Comparison of ENCODE assay signal across 9 mouse cellular contexts in the genomic region with DNA sequence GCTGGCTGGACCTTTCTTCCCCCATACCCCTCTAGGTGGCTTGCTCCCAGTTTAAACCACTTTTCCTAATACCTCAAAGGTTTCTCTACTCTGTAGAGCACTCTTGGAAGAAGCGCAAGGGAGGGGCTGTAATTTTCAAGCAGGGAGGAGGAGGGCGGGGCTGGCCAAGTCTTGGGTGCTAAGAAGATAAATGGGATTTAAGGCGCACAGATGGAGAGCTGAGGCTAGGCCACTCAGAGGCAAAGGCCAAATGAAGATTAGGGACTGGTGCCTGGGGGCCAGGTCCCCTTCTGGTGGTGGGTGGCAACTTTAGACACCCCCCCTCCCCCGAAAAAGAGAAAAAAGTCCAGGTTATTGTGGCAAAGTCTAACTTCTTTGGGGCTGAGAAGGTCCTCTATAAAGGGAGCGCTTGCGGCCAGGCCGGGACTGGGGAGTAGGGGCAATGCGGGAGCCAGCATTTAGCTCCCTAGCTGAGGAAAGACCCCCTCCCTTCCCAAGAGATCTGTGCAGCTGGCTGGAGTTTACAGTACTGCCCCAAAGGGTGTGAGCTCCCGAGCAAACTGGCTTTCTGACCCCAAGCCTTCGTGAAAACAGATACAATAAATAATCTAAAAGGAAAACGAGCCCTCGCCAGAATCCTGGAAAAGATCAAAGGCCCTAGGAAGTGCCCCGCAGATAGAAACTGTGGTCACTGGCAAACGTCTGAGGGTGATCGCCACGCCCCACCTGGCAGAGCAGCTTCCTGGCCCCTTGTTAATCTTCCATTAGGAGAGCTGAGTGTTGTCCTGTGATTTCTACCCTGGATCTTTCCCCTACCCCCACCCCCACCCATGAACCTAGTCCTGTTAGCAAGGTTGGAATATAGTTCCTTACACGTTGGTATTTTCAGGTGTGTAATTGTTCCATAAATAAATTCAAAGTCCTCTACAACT. TPM values are rescaled to one million over a fixed set of nuclear protein-coding genes. Genes with fewer than 3 reads are reported as not detected.
DNase-seq lines count a peak whose midpoint lies in the region; ATAC-seq and TF ChIP-seq lines count a peak whose summit lies in the region.
"Had no signal": no experiment of that assay in that cellular context is flagged by ENCODE, and none has a peak within 500 bp of the region (broad histone marks: within the 10 kb centered on the region; RNA-seq: fewer than 3 reads in every experiment).

No protein-coding gene starts in this region.

- peak overlapping the region; percentile 71 for H3K9ac ChIP-seq in hindbrain, embryonic 13.5 days
- peak overlapping the region; percentile 72 for H3K9ac ChIP-seq in lung, postnatal 0 days (replicated peaks; ENCODE audit: low read depth)
- peak overlapping the region; percentile 77 for H3K9ac ChIP-seq in stomach, embryonic 16.5 days (ENCODE audit: low read length)

- peak overlapping the region; percentile 89 for H3K27ac ChIP-seq in embryonic facial prominence, embryonic 10.5 days (replicated peaks)
- peak overlapping the region; percentile 14; the same call in 1 of the 2 replicates for H3K27ac ChIP-seq in hindbrain, embryonic 13.5 days
- peak overlapping the region; percentile 85 for H3K27ac ChIP-seq in lung, postnatal 0 days (ENCODE audit: low read length)
- peak overlapping the region; percentile 76; the same call in 1 of the 2 replicates for H3K27ac ChIP-seq in stomach, embryonic 16.5 days (ENCODE audit: low read length)

- H3K4me2 ChIP-seq in hindbrain, embryonic 13.5 days = peak overlapping the region; percentile 99
- H3K4me2 ChIP-seq in lung, postnatal 0 days (replicated peaks; ENCODE audit: low read depth, low read length) = peak overlapping the region; percentile 94
- H3K4me2 ChIP-seq in stomach, embryonic 16.5 days (ENCODE audit: low read depth, low read length) = peak overlapping the region; percentile 75

- WGBS in embryonic facial prominence, embryonic 10.5 days = 2% methylated on average over 17 of the region's 17 CpGs
- whole genome bisulfite sequencing in hindbrain, embryonic 13.5 days = 6% methylated on average over 17 of the region's 17 CpGs
- 4% methylated on average over 17 of the region's 17 CpGs for WGBS in lung, postnatal 0 days
- WGBS in stomach, embryonic 16.5 days = 7% methylated on average over 17 of the region's 17 CpGs

- H3K4me3 ChIP-seq in embryonic facial prominence, embryonic 10.5 days = peak overlapping the region; percentile 78
- peak overlapping the region; percentile 63 for H3K4me3 ChIP-seq in hindbrain, embryonic 13.5 days
- H3K4me3 ChIP-seq in lung, postnatal 0 days (ENCODE audit: low read depth, low read length) = peak overlapping the region; percentile 56
- H3K4me3 ChIP-seq in stomach, embryonic 16.5 days (replicated peaks; ENCODE audit: low read length) = peak overlapping the region; percentile 55
- H3K4me3 ChIP-seq: erythroblast, embryonic 14.5 days had no signal

- no peak for TF ChIP-seq CTCF in lung, postnatal 0 days (IDR thresholded peaks at IDR 0.05)

- H3K4me1 ChIP-seq in embryonic facial prominence, embryonic 10.5 days = peaks cover 23% of the 10 kb centered on the region
- H3K4me1 ChIP-seq in hindbrain, embryonic 13.5 days (replicated peaks) = peaks cover 10% of the 10 kb centered on the region
- peaks cover 7% of the 10 kb centered on the region; the same call in 1 of the 2 replicates for H3K4me1 ChIP-seq in lung, postnatal 0 days (ENCODE audit: insufficient read depth, low read depth, low read length)
- H3K4me1 ChIP-seq in stomach, embryonic 16.5 days (ENCODE audit: control insufficient read depth, insufficient read depth, low read length) = peaks cover 10% of the 10 kb centered on the region; the same call in 1 of the 2 replicates

- no peaks in the 10 kb centered on the region for H3K9me3 ChIP-seq in embryonic facial prominence, embryonic 10.5 days
- H3K9me3 ChIP-seq in hindbrain, embryonic 13.5 days = no peaks in the 10 kb centered on the region
- H3K9me3 ChIP-seq in lung, postnatal 0 days (ENCODE audit: low read length) = no peaks in the 10 kb centered on the region
- no peaks in the 10 kb centered on the region for H3K9me3 ChIP-seq in stomach, embryonic 16.5 days (replicated peaks; ENCODE audit: control insufficient read depth, low read length)

- TF ChIP-seq EP300 in lung, postnatal 0 days (IDR thresholded peaks at IDR 0.05) = no peak

- DNase-seq in adrenal gland, postnatal 14 days = peak; percentile 8
- no peak for DNase-seq in adrenal gland, adult 18-20 months (ENCODE audit: low spot score in 2 of 2)
- peak; percentile 20 for DNase-seq in embryonic facial prominence, embryonic 10.5 days (ENCODE audit: low spot score)
- peak; percentile 64 for DNase-seq in lung, postnatal 0 days (ENCODE audit: low spot score)
- no peak for DNase-seq in left cerebral cortex, adult 11 months (ENCODE audit: low spot score)

- ATAC-seq in hindbrain, embryonic 13.5 days (ENCODE audit: low FRiP score) = peak; percentile 63
- ATAC-seq in lung, postnatal 0 days = peak; percentile 65
- peak; percentile 59 for ATAC-seq in stomach, embryonic 16.5 days (ENCODE audit: insufficient read depth, low FRiP score)
- ATAC-seq in CD4-positive, CD25-positive, alpha-beta regulatory T cell, adult 4 months = no peak

- H3K27me3 ChIP-seq in embryonic facial prominence, embryonic 10.5 days (replicated peaks; ENCODE audit: low read depth, poor library complexity, severe bottlenecking) = peaks cover 32% of the 10 kb centered on the region
- H3K27me3 ChIP-seq in hindbrain, embryonic 13.5 days = peaks cover 38% of the 10 kb centered on the region
- no peaks in the 10 kb centered on the region for H3K27me3 ChIP-seq in lung, postnatal 0 days (replicated peaks; ENCODE audit: insufficient read depth, low read length)
- no peaks in the 10 kb centered on the region for H3K27me3 ChIP-seq in stomach, embryonic 16.5 days (ENCODE audit: control insufficient read depth, insufficient read depth, low read length)

- H3K36me3 ChIP-seq in embryonic facial prominence, embryonic 10.5 days (replicated peaks) = no peaks in the 10 kb centered on the region
- no peaks in the 10 kb centered on the region for H3K36me3 ChIP-seq in hindbrain, embryonic 13.5 days
- no peaks in the 10 kb centered on the region for H3K36me3 ChIP-seq in lung, postnatal 0 days (ENCODE audit: insufficient read depth, low read length)
- no peaks in the 10 kb centered on the region for H3K36me3 ChIP-seq in stomach, embryonic 16.5 days (ENCODE audit: control insufficient read depth, insufficient read depth, low read length)

RNA-seq across cellular contexts. Expression of gene Egflam, which starts 0.7 kb away (rescaled TPM):
- 6.2 and 6.3 TPM in 2 replicates for total RNA-seq in adrenal gland, postnatal 14 days (2021)
- 1 to 10 TPM; 4.0 to 8.5 TPM for total RNA-seq in adrenal gland, adult 18-20 months (2021)
- 11.8 and 12.7 TPM in 2 replicates for polyA plus RNA-seq in embryonic facial prominence, embryonic 10.5 days (2016; fragmentation: Nextera tagmentation; extraction: Ambion mirVana)
- polyA plus RNA-seq in hindbrain, embryonic 13.5 days (2015; fragmentation: Nextera tagmentation; extraction: Ambion mirVana) = 13.7 and 16.1 TPM in 2 replicates
- polyA plus RNA-seq in lung, postnatal 0 days (2015; fragmentation: Nextera tagmentation; extraction: Ambion mirVana) = 36.4 and 42.7 TPM in 2 replicates
- polyA plus RNA-seq in stomach, embryonic 16.5 days (2015; fragmentation: Nextera tagmentation; extraction: Ambion mirVana) = 25.4 and 27.0 TPM in 2 replicates
- polyA plus RNA-seq in CD4-positive, CD25-positive, alpha-beta regulatory T cell, adult 4 months (2017; shearing (Covaris generic)) = not detected
- polyA plus RNA-seq: erythroblast, embryonic 14.5 days had no signal

Comparison
In these comparisons a context has a peak if more than half of its experiments do, and no peak if none do; other contexts are left out.
1. DNase-seq: peak in adrenal gland, postnatal 14 days (single experiment), embryonic facial prominence, embryonic 10.5 days (single experiment) and lung, postnatal 0 days (single experiment); none in adrenal gland, adult 18-20 months (0 of 2) and left cerebral cortex, adult 11 months (single experiment).
2. H3K27ac ChIP-seq: peak in every context shown above with its lines; median percentile 89 in embryonic facial prominence, embryonic 10.5 days; 85 in lung, postnatal 0 days; 76 in stomach, embryonic 16.5 days; 14 in hindbrain, embryonic 13.5 days.
3. RNA of gene Egflam, which starts 0.7 kb away (polyA plus RNA-seq): 36.4 to 42.7 TPM in lung, postnatal 0 days, 25.4 to 27.0 TPM in stomach, embryonic 16.5 days, 13.7 to 16.1 TPM in hindbrain, embryonic 13.5 days and 11.8 to 12.7 TPM in embryonic facial prominence, embryonic 10.5 days; not detected in CD4-positive, CD25-positive, alpha-beta regulatory T cell, adult 4 months; every median in the first group is over 10 times any median in the second.
4. Peak in every context shown above with its lines, with median percentiles within 50 percentile points of each other: H3K4me3 ChIP-seq, H3K4me2 ChIP-seq and H3K9ac ChIP-seq.